Mouse (Mus musculus) urinary bladder, postnatal 14 days (tissue): ENCODE data around the gene Stx8.

ENCODE experiments used
- DNase-seq: peaks from one replicate; pipeline ENCODE4 v3.0.0; 2021; ENCODE audit warnings: low spot score

Gene Stx8

GRCm38 (mm10) chr11:68228941-68229665 lies 263.1 kb downstream of the Stx8 start:
- DNase-seq, result peak; percentile 49

DNA sequence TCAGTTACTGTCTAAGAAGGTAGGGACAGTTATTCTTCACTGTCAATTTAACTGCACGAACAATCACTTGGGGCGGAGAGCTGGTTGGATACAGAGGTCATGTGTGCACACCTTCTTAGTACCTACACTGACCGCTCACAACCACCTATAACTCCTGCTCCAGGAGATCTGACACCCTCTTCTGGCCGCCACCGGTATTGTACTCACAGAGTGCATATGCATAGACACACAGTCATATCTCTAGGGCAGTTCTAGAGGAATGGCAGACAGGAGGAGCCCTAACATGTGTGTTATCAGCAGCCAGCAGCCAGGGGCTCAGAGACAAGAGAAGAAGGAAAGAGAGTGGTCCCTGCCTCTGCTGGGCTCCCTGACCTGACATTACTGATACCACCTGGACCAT lies 265.6 kb downstream of the Stx8 start:
- no peak for DNase-seq

DNA sequence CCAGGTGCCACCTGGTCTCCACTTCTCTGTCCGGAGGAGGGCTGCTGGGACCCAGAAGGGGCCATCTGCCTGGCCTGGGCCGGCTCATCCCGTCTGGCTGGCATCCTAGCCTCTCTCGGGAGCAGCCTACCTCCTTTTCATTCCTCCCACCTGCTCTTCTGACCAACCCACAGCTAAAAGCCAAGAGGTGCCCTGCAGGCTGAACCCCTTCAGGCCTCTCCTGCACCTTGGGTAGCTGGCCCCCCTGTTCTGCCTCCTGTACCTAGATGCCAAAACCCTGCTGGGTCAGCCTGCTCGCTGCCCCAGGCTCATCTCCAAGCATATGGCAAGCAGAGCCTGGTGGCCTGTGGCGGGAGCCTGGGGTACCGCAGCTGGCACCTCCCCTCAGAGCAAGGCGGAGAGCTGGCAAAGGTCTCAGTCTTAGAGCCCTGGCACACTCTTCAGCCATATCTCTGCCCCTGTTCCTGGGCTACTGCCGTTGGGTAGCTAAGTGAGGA lies 267.5 kb downstream of the Stx8 start:
- no peak for DNase-seq

GRCm38 (mm10) chr11:68239756-68240155 lies 273.8 kb downstream of the Stx8 start:
- no peak for DNase-seq

GRCm38 (mm10) chr11:68244254-68244991 lies 278.4 kb downstream of the Stx8 start:
- no peak for DNase-seq

GRCm38 (mm10) chr11:68244992-68245261 lies 278.9 kb downstream of the Stx8 start:
- DNase-seq, result no peak

- no peak for DNase-seq
Measured at GRCm38 (mm10) chr11:68247897-68248296, 281.9 kb downstream of the Stx8 start.

GRCm38 (mm10) chr11:68250106-68250505 lies 284.1 kb downstream of the Stx8 start:
- DNase-seq, result no peak

GRCm38 (mm10) chr11:68253531-68253930 lies 287.5 kb downstream of the Stx8 start:
- DNase-seq, result no peak
